In the genomic region with DNA sequence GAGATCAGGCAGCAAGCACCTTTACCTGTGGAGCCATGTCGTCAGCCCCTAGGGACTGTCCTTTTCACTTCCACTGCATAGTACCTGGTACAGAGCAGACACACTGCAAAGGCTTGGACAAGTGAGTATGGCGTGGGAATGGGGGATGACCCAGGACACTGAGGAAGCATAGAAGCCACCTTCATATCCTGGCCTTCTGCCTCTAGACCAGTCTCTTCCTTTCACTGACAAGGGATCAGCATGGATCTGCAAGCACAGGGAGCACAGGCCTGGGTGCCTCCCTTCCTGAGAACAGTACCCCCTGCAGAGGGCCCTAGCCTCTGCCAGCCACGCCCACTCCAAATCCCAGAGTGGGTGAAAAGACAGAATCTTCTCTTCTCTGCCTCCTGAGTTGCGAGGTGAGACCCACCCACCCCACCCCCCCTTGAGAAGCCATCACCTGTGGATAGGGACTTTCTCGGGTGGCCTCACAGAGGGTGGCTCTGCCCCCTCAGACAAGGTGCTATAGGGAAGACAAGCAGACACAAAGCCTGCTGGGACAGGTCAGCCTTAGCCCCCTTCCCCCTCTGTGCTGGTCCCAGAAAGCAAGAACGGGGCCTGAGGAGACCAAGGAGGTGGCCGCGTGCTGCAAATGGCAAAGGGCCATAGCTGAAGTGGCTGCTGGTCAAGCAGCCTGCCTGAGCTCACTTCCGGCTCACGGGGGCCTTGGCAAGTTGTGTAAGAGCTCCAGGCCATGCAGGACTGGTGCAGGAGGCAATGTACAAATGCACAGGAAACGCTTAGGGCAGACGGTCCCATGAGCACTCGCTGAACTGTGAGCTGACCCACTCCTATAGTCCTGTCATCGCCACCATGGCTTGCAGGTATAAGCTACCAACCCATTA, we compare ENCODE assay signal across 18 mouse cellular contexts. TPM values are rescaled to one million over a fixed set of nuclear protein-coding genes. Genes with fewer than 3 reads are reported as not detected.
DNase-seq lines count a peak whose midpoint lies in the region; ATAC-seq and TF ChIP-seq lines count a peak whose summit lies in the region.
"Had no signal": no experiment of that assay in that cellular context is flagged by ENCODE, and none has a peak within 500 bp of the region (broad histone marks: within the 10 kb centered on the region; RNA-seq: fewer than 3 reads in every experiment).

No protein-coding gene starts in this region.

- no peak overlapping the region for H3K4me2 ChIP-seq in forebrain, embryonic 11.5 days (ENCODE audit: low read depth, low read length, severe bottlenecking)
- no peak overlapping the region for H3K4me2 ChIP-seq in kidney, embryonic 14.5 days (replicated peaks; ENCODE audit: low read depth, low read length)
- H3K4me2 ChIP-seq: midbrain, embryonic 12.5 days had no signal

- H3K27me3 ChIP-seq in forebrain, embryonic 10.5 days (ENCODE audit: poor library complexity, severe bottlenecking) = peaks cover 67% of the 10 kb centered on the region
- H3K27me3 ChIP-seq in forebrain, embryonic 11.5 days (ENCODE audit: control insufficient read depth, insufficient read depth, low read length) = no peaks in the 10 kb centered on the region; the same call in 1 of the 2 replicates
- H3K27me3 ChIP-seq in cerebellum, adult 2 months (ENCODE audit: control insufficient read depth, insufficient read depth, low read length) = no peaks in the 10 kb centered on the region
- H3K27me3 ChIP-seq in kidney, embryonic 14.5 days (ENCODE audit: control insufficient read depth, insufficient read depth, low read length) = no peaks in the 10 kb centered on the region

- no peak for ATAC-seq in forebrain, embryonic 11.5 days (replicated peaks; ENCODE audit: low FRiP score)
- no peak for ATAC-seq in kidney, embryonic 14.5 days (ENCODE audit: low FRiP score, low TSS enrichment)
- ATAC-seq in erythroblast, adult 5-6 weeks (replicated peaks; ENCODE audit: low FRiP score, poor library complexity, severe bottlenecking) = no peak
- ATAC-seq: intestine, embryonic 16.5 days had no signal

- peaks cover 64% of the 10 kb centered on the region for H3K4me1 ChIP-seq in forebrain, embryonic 10.5 days
- peaks cover 7% of the 10 kb centered on the region for H3K4me1 ChIP-seq in forebrain, embryonic 11.5 days (replicated peaks; ENCODE audit: control insufficient read depth, insufficient read depth, low read length)
- H3K4me1 ChIP-seq in cerebellum, adult 2 months (ENCODE audit: control insufficient read depth, insufficient read depth, low read length) = peaks cover 68% of the 10 kb centered on the region
- H3K4me1 ChIP-seq in lung, adult 2 months (ENCODE audit: control insufficient read depth, insufficient read depth, low read length) = no peaks in the 10 kb centered on the region
- H3K4me1 ChIP-seq in kidney, embryonic 14.5 days (ENCODE audit: control insufficient read depth, insufficient read depth, low read length) = peaks cover 12% of the 10 kb centered on the region

- H3K9ac ChIP-seq in forebrain, embryonic 11.5 days (ENCODE audit: low read length) = no peak overlapping the region
- H3K9ac ChIP-seq in kidney, embryonic 14.5 days (ENCODE audit: low read depth, low read length) = no peak overlapping the region
- H3K9ac ChIP-seq: midbrain, embryonic 12.5 days had no signal

- no peak for DNase-seq in forebrain, embryonic 10.5 days (ENCODE audit: extremely low spot score, low spot score)
- DNase-seq in forebrain, embryonic 11.5 days (ENCODE audit: low spot score) = no peak
- peak; percentile 93 for DNase-seq in 416B (ENCODE audit: low read depth)
- peak; percentile 57 to 65 for DNase-seq in cerebellum, adult 2 months
- peak; percentile 53 for DNase-seq in lung, adult 2 months
- DNase-seq in frontal cortex, postnatal 25 days (ENCODE audit: low spot score in 2 of 2) = no peak
- DNase-seq: liver; spleen, adult 18-20 months had no signal

- H3K9me3 ChIP-seq in forebrain, embryonic 10.5 days = no peaks in the 10 kb centered on the region
- no peaks in the 10 kb centered on the region for H3K9me3 ChIP-seq in forebrain, embryonic 11.5 days (ENCODE audit: control insufficient read depth, low read length)
- no peaks in the 10 kb centered on the region for H3K9me3 ChIP-seq in kidney, embryonic 14.5 days (ENCODE audit: control insufficient read depth, low read length)
- H3K9me3 ChIP-seq: hindbrain, embryonic 10.5 days; midbrain, embryonic 12.5 days had no signal

- TF ChIP-seq POLR2A in cerebellum, adult 2 months (IDR thresholded peaks at IDR 0.05; ENCODE audit: borderline replicate concordance, insufficient read depth, low read length) = no peak
- no peak for TF ChIP-seq POLR2A in lung, adult 2 months (IDR thresholded peaks at IDR 0.05; ENCODE audit: borderline replicate concordance, extremely low read depth, low read depth, low read length)

- 82% methylated on average over 14 of the region's 14 CpGs for WGBS in forebrain, embryonic 10.5 days
- 79% methylated on average over 14 of the region's 14 CpGs for WGBS in forebrain, embryonic 11.5 days
- WGBS in cerebellum, adult 2 months = 47% methylated on average over 14 of the region's 14 CpGs
- 63% methylated on average over 14 of the region's 14 CpGs for WGBS in lung, adult 2 months
- 75% methylated on average over 14 of the region's 14 CpGs for WGBS in kidney, embryonic 14.5 days

- TF ChIP-seq CTCF in cerebellum, adult 2 months (IDR thresholded peaks at IDR 0.05; ENCODE audit: borderline replicate concordance, insufficient read depth, low read depth, low read length) = no peak
- no peak for TF ChIP-seq CTCF in lung, adult 2 months (IDR thresholded peaks at IDR 0.05; ENCODE audit: insufficient read depth, low read length)

- H3K36me3 ChIP-seq in forebrain, embryonic 10.5 days (replicated peaks) = no peaks in the 10 kb centered on the region
- no peaks in the 10 kb centered on the region for H3K36me3 ChIP-seq in forebrain, embryonic 11.5 days (ENCODE audit: control insufficient read depth, insufficient read depth, low read length)
- no peaks in the 10 kb centered on the region for H3K36me3 ChIP-seq in kidney, embryonic 14.5 days (ENCODE audit: control insufficient read depth, insufficient read depth, low read length)
- H3K36me3 ChIP-seq: hindbrain, embryonic 10.5 days; midbrain, embryonic 12.5 days had no signal

- H3K27ac ChIP-seq in forebrain, embryonic 10.5 days = 0 out of 2 replicates have a peak overlapping the region, but pooled peaks have one; percentile 6
- H3K27ac ChIP-seq in forebrain, embryonic 11.5 days (ENCODE audit: low read depth, low read length) = no peak overlapping the region
- H3K27ac ChIP-seq in cerebellum, adult 2 months (ENCODE audit: insufficient read depth, low read length) = no peak overlapping the region
- H3K27ac ChIP-seq in kidney, embryonic 14.5 days (ENCODE audit: low read depth, low read length) = no peak overlapping the region
- H3K27ac ChIP-seq: hindbrain, embryonic 10.5 days; midbrain, embryonic 12.5 days had no signal

- H3K4me3 ChIP-seq in forebrain, embryonic 10.5 days = no peak overlapping the region
- no peak overlapping the region for H3K4me3 ChIP-seq in forebrain, embryonic 11.5 days (ENCODE audit: low read depth, low read length)
- H3K4me3 ChIP-seq in cerebellum, adult 2 months (replicated peaks; ENCODE audit: insufficient read depth, low read depth, low read length) = no peak overlapping the region
- H3K4me3 ChIP-seq in lung, adult 2 months (replicated peaks; ENCODE audit: extremely low read depth, low read depth, low read length) = no peak overlapping the region
- H3K4me3 ChIP-seq in kidney, embryonic 14.5 days (ENCODE audit: low read length) = no peak overlapping the region
- H3K4me3 ChIP-seq: hindbrain, embryonic 10.5 days; midbrain, embryonic 12.5 days had no signal

RNA-seq across cellular contexts. Expression of gene Nol4l, which starts 15.0 kb away (rescaled TPM):
- polyA plus RNA-seq in forebrain, embryonic 10.5 days (2016; fragmentation: Nextera tagmentation; extraction: Ambion mirVana) = 11.7 and 12.3 TPM in 2 replicates
- 25.6 and 26.2 TPM in 2 replicates for polyA plus RNA-seq in forebrain, embryonic 11.5 days (2014; fragmentation: Nextera tagmentation; extraction: Ambion mirVana)
- 23.1 and 24.3 TPM in 2 replicates for polyA plus RNA-seq in cerebellum, adult 2 months (2012; rRNA removed)
- 14.7 TPM in 2 replicates for polyA plus RNA-seq in lung, adult 2 months (2012; rRNA removed)
- 10.5 and 17.1 TPM in 2 replicates for polyA plus RNA-seq in kidney, embryonic 14.5 days (2014; fragmentation: Nextera tagmentation; extraction: Ambion mirVana)
- total RNA-seq in erythroblast, adult 5-6 weeks (2015; ENCODE audit: low replicate concordance) = 2.7 and 6.1 TPM in 2 replicates
- total RNA-seq in erythroblast, adult 5-6 weeks (2017; ENCODE audit: low replicate concordance) = 1.8 and 4.3 TPM in 2 replicates

RNA-seq across cellular contexts. Expression of gene 4930404H24Rik, which starts 22.1 kb away (rescaled TPM):
- not detected in 2 replicates for polyA plus RNA-seq in forebrain, embryonic 10.5 days (2016; fragmentation: Nextera tagmentation; extraction: Ambion mirVana)
- polyA plus RNA-seq in forebrain, embryonic 11.5 days (2014; fragmentation: Nextera tagmentation; extraction: Ambion mirVana) = not detected in 2 replicates
- polyA plus RNA-seq in cerebellum, adult 2 months (2012; rRNA removed) = not detected in 2 replicates
- not detected in 2 replicates for polyA plus RNA-seq in lung, adult 2 months (2012; rRNA removed)
- not detected in 2 replicates for polyA plus RNA-seq in kidney, embryonic 14.5 days (2014; fragmentation: Nextera tagmentation; extraction: Ambion mirVana)
- 7.1 TPM in 1 of 2 replicates, not detected in the other for total RNA-seq in erythroblast, adult 5-6 weeks (2015; ENCODE audit: low replicate concordance)
- total RNA-seq in erythroblast, adult 5-6 weeks (2017; ENCODE audit: low replicate concordance) = not detected in 2 replicates
- total RNA-seq: common myeloid progenitor, adult 5-6 weeks; heart, adult 18-20 months; left cerebral cortex, adult 8-10 months; MEL had no signal
- polyA plus RNA-seq: hindbrain, embryonic 10.5 days; intestine, embryonic 16.5 days; midbrain, embryonic 12.5 days; urinary bladder, adult 2 months had no signal

Comparison
In these comparisons a context has a peak if more than half of its experiments do, and no peak if none do; other contexts are left out.
1. DNase-seq: peak in 416B (single experiment), cerebellum, adult 2 months (2 of 2) and lung, adult 2 months (single experiment); none in forebrain, embryonic 10.5 days (single experiment), forebrain, embryonic 11.5 days (single experiment) and frontal cortex, postnatal 25 days (0 of 2).